Mouse (Mus musculus): ENCODE results near the gene Dhx34. TPM values are rescaled to one million over a fixed set of nuclear protein-coding genes. Genes with fewer than 3 reads are reported as not detected.

Dhx34 gene
- polyA plus RNA-seq, 2 experiments, result 9.4 to 17.0 TPM

GRCm38 (mm10) chr7:16213196-16213595 lies 8.6 kb downstream of the Dhx34 start:
- Histone ChIP-seq H3K4me2 (replicated peaks; ENCODE audit: low read depth, low read length, severe bottlenecking) (no peak overlapping the region), H3K27me3 (ENCODE audit: control insufficient read depth, insufficient read depth, low read length) (no peaks in the 10 kb centered on the region), H3K27ac (replicated peaks; ENCODE audit: low read depth, low read length) (no peak overlapping the region), H3K4me3 (replicated peaks; ENCODE audit: low read length) (no peak overlapping the region), H3K9me3 (ENCODE audit: control insufficient read depth, low read length) (no peaks in the 10 kb centered on the region), H3K36me3 (ENCODE audit: control insufficient read depth, insufficient read depth, low read length) (peaks cover 82% of the 10 kb centered on the region), H3K9ac (ENCODE audit: low read depth, low read length, severe bottlenecking) (no peak overlapping the region), H3K4me1 (ENCODE audit: control insufficient read depth, insufficient read depth, low read length) (no peaks in the 10 kb centered on the region)
- no peak for TF ChIP-seq POLR2A (IDR thresholded peaks at IDR 0.05; ENCODE audit: borderline replicate concordance, extremely low read depth, insufficient read depth, insufficient read length)
- DNase-seq (ENCODE audit: low spot score), result no peak
- 89% methylated on average over 6 of the region's 6 CpGs for WGBS
- ATAC-seq (ENCODE audit: low FRiP score, low read depth), result no peak

- DNase-seq (ENCODE audit: low spot score), result no peak
- H3K9me3 ChIP-seq (ENCODE audit: control insufficient read depth, low read length), result no peaks in the 10 kb centered on the region
- no peak for ATAC-seq (ENCODE audit: low FRiP score, low read depth)
- 75% methylated on average over 12 of the region's 12 CpGs for WGBS
- no peak for TF ChIP-seq POLR2A (IDR thresholded peaks at IDR 0.05; ENCODE audit: borderline replicate concordance, extremely low read depth, insufficient read depth, insufficient read length)
- peaks cover 75% of the 10 kb centered on the region for H3K36me3 ChIP-seq (ENCODE audit: control insufficient read depth, insufficient read depth, low read length)
- no peak overlapping the region for H3K4me3 ChIP-seq (replicated peaks; ENCODE audit: low read length)
- H3K9ac ChIP-seq (ENCODE audit: low read depth, low read length, severe bottlenecking), result no peak overlapping the region; the same call in 1 of the 2 replicates
- no peaks in the 10 kb centered on the region for H3K4me1 ChIP-seq (ENCODE audit: control insufficient read depth, insufficient read depth, low read length)
- no peak overlapping the region for H3K27ac ChIP-seq (replicated peaks; ENCODE audit: low read depth, low read length)
- no peaks in the 10 kb centered on the region for H3K27me3 ChIP-seq (ENCODE audit: control insufficient read depth, insufficient read depth, low read length)
- no peak overlapping the region for H3K4me2 ChIP-seq (replicated peaks; ENCODE audit: low read depth, low read length, severe bottlenecking)
Observed at GRCm38 (mm10) chr7:16210862-16211365, 10.9 kb downstream of the Dhx34 start.

- no peak for TF ChIP-seq POLR2A (IDR thresholded peaks at IDR 0.05; ENCODE audit: borderline replicate concordance, extremely low read depth, insufficient read depth, insufficient read length)
- H3K36me3 ChIP-seq (ENCODE audit: control insufficient read depth, insufficient read depth, low read length), result peaks cover 75% of the 10 kb centered on the region
- DNase-seq (ENCODE audit: low spot score), result no peak
Observed at GRCm38 (mm10) chr7:16208781-16209665, 12.8 kb downstream of the Dhx34 start.

GRCm38 (mm10) chr7:16207496-16207895 lies 14.3 kb downstream of the Dhx34 start:
- no peak for TF ChIP-seq POLR2A (IDR thresholded peaks at IDR 0.05; ENCODE audit: borderline replicate concordance, extremely low read depth, insufficient read depth, insufficient read length)
- ATAC-seq (ENCODE audit: low FRiP score, low read depth) (no peak), DNase-seq (ENCODE audit: low spot score) (no peak)

More at GRCm38 (mm10) chr7:16208781-16209665, 12.8 kb downstream of the Dhx34 start:
- WGBS, result 87% methylated on average over 21 of the region's 21 CpGs
- H3K27me3 ChIP-seq (ENCODE audit: control insufficient read depth, insufficient read depth, low read length), result no peaks in the 10 kb centered on the region
- H3K4me2 ChIP-seq (replicated peaks; ENCODE audit: low read depth, low read length, severe bottlenecking), result no peak overlapping the region
- H3K9me3 ChIP-seq (ENCODE audit: control insufficient read depth, low read length), result no peaks in the 10 kb centered on the region
- H3K9ac ChIP-seq (ENCODE audit: low read depth, low read length, severe bottlenecking), result no peak overlapping the region
- no peaks in the 10 kb centered on the region for H3K4me1 ChIP-seq (ENCODE audit: control insufficient read depth, insufficient read depth, low read length)
- no peak for ATAC-seq (ENCODE audit: low FRiP score, low read depth)
- H3K4me3 ChIP-seq (replicated peaks; ENCODE audit: low read length), result no peak overlapping the region
- H3K27ac ChIP-seq (replicated peaks; ENCODE audit: low read depth, low read length), result no peak overlapping the region

GRCm38 (mm10) chr7:16207076-16207475 lies 14.8 kb downstream of the Dhx34 start:
- TF ChIP-seq POLR2A (IDR thresholded peaks at IDR 0.05; ENCODE audit: borderline replicate concordance, extremely low read depth, insufficient read depth, insufficient read length), result no peak
- H3K36me3 ChIP-seq (ENCODE audit: control insufficient read depth, insufficient read depth, low read length), result peaks cover 80% of the 10 kb centered on the region

More at GRCm38 (mm10) chr7:16207496-16207895, 14.3 kb downstream of the Dhx34 start:
- Histone ChIP-seq H3K4me3 (replicated peaks; ENCODE audit: low read length) (no peak overlapping the region), H3K9ac (ENCODE audit: low read depth, low read length, severe bottlenecking) (no peak overlapping the region), H3K27ac (replicated peaks; ENCODE audit: low read depth, low read length) (no peak overlapping the region), H3K27me3 (ENCODE audit: control insufficient read depth, insufficient read depth, low read length) (no peaks in the 10 kb centered on the region), H3K9me3 (ENCODE audit: control insufficient read depth, low read length) (no peaks in the 10 kb centered on the region), H3K4me2 (replicated peaks; ENCODE audit: low read depth, low read length, severe bottlenecking) (no peak overlapping the region), H3K36me3 (ENCODE audit: control insufficient read depth, insufficient read depth, low read length) (peaks cover 76% of the 10 kb centered on the region), H3K4me1 (ENCODE audit: control insufficient read depth, insufficient read depth, low read length) (no peaks in the 10 kb centered on the region)
- 91% methylated on average over 10 of the region's 10 CpGs for WGBS

More at GRCm38 (mm10) chr7:16207076-16207475, 14.8 kb downstream of the Dhx34 start:
- WGBS, result 73% methylated on average over 7 of the region's 7 CpGs
- no peak overlapping the region for H3K4me3 ChIP-seq (replicated peaks; ENCODE audit: low read length)
- no peak overlapping the region for H3K4me2 ChIP-seq (replicated peaks; ENCODE audit: low read depth, low read length, severe bottlenecking)
- H3K9me3 ChIP-seq (ENCODE audit: control insufficient read depth, low read length), result no peaks in the 10 kb centered on the region
- no peak overlapping the region for H3K9ac ChIP-seq (ENCODE audit: low read depth, low read length, severe bottlenecking)
- no peak for DNase-seq (ENCODE audit: low spot score)
- no peak for ATAC-seq (ENCODE audit: low FRiP score, low read depth)
- H3K27me3 ChIP-seq (ENCODE audit: control insufficient read depth, insufficient read depth, low read length), result no peaks in the 10 kb centered on the region
- H3K27ac ChIP-seq (replicated peaks; ENCODE audit: low read depth, low read length), result no peak overlapping the region
- no peaks in the 10 kb centered on the region for H3K4me1 ChIP-seq (ENCODE audit: control insufficient read depth, insufficient read depth, low read length)
